In genomic region chr7:47031371-47031770, GRCm38 (mm10) we compare ENCODE assay signal across 42 mouse cellular contexts. TPM values are rescaled to one million over a fixed set of nuclear protein-coding genes. Genes with fewer than 3 reads are reported as not detected.
A peak's percentile ranks its signal among the peaks of the same experiment; 100 is the strongest.
DNase-seq lines count a peak whose midpoint lies in the region; ATAC-seq lines count a peak whose summit lies in the region.
"Had no signal": no experiment of that assay in that cellular context is flagged by ENCODE, and none has a peak within 500 bp of the region (broad histone marks: within the 10 kb centered on the region; RNA-seq: fewer than 3 reads in every experiment).

No protein-coding gene starts in this region.

- no peak overlapping the region for H3K4me3 ChIP-seq in lung, embryonic 16.5 days (ENCODE audit: low read length)
- no peak overlapping the region for H3K4me3 ChIP-seq in kidney, embryonic 14.5 days (ENCODE audit: low read length)
- H3K4me3 ChIP-seq: forebrain, embryonic 13.5 days; heart, adult 2 months; heart, embryonic 13.5 days; kidney, embryonic 15.5 days; layer of hippocampus, adult 2 months; limb, embryonic 10.5 days; limb, embryonic 15.5 days; liver, embryonic 13.5 days; megakaryocyte, embryonic 14.5 days; midbrain, embryonic 12.5 days; neural tube, embryonic 13.5 days; stomach, embryonic 15.5 days had no signal

- H3K9me3 ChIP-seq in lung, embryonic 16.5 days (ENCODE audit: control insufficient read depth, low read length), result no peaks in the 10 kb centered on the region
- H3K9me3 ChIP-seq in kidney, embryonic 14.5 days (ENCODE audit: control insufficient read depth, low read length), result no peaks in the 10 kb centered on the region
- H3K9me3 ChIP-seq: forebrain, embryonic 13.5 days; heart, embryonic 13.5 days; kidney, embryonic 15.5 days; limb, embryonic 10.5 days; limb, embryonic 15.5 days; liver, embryonic 13.5 days; megakaryocyte, embryonic 14.5 days; midbrain, embryonic 12.5 days; neural tube, embryonic 13.5 days; stomach, embryonic 15.5 days had no signal

- no peaks in the 10 kb centered on the region for H3K27me3 ChIP-seq in lung, embryonic 16.5 days (ENCODE audit: control insufficient read depth, insufficient read depth, low read depth, low read length)
- no peaks in the 10 kb centered on the region for H3K27me3 ChIP-seq in kidney, embryonic 14.5 days (ENCODE audit: control insufficient read depth, insufficient read depth, low read length)
- H3K27me3 ChIP-seq: forebrain, embryonic 13.5 days; heart, embryonic 13.5 days; kidney, embryonic 15.5 days; limb, embryonic 15.5 days; liver, embryonic 13.5 days; megakaryocyte, embryonic 14.5 days; midbrain, embryonic 12.5 days; neural tube, embryonic 13.5 days; stomach, embryonic 15.5 days had no signal

- 0 out of 2 replicates have a peak, but pooled peaks have one; percentile 23 for ATAC-seq in lung, embryonic 16.5 days (ENCODE audit: low read depth)
- peak; percentile 37 for ATAC-seq in CD4-positive, CD25-positive, alpha-beta regulatory T cell, adult 4 months
- ATAC-seq in granulocyte monocyte progenitor cell, adult 5-6 weeks (replicated peaks; ENCODE audit: poor library complexity, severe bottlenecking), result peak; percentile 90
- no peak for ATAC-seq in kidney, embryonic 14.5 days (ENCODE audit: low FRiP score, low TSS enrichment)
- ATAC-seq: forebrain, embryonic 13.5 days had no signal

- H3K36me3 ChIP-seq in lung, embryonic 16.5 days (ENCODE audit: control insufficient read depth, insufficient read depth, low read length), result no peaks in the 10 kb centered on the region
- no peaks in the 10 kb centered on the region for H3K36me3 ChIP-seq in kidney, embryonic 14.5 days (ENCODE audit: control insufficient read depth, insufficient read depth, low read length)
- H3K36me3 ChIP-seq: heart, embryonic 13.5 days; kidney, embryonic 15.5 days; limb, embryonic 10.5 days; limb, embryonic 15.5 days; liver, embryonic 13.5 days; midbrain, embryonic 12.5 days; neural tube, embryonic 13.5 days; stomach, embryonic 15.5 days had no signal

- no peak overlapping the region for H3K27ac ChIP-seq in lung, embryonic 16.5 days (ENCODE audit: low read length)
- H3K27ac ChIP-seq in kidney, embryonic 14.5 days (ENCODE audit: low read depth, low read length), result no peak overlapping the region
- H3K27ac ChIP-seq: forebrain, embryonic 13.5 days; heart, adult 2 months; heart, embryonic 13.5 days; hindbrain, embryonic 14.5 days; kidney, embryonic 15.5 days; layer of hippocampus, adult 2 months; limb, embryonic 10.5 days; limb, embryonic 15.5 days; liver, embryonic 13.5 days; midbrain, embryonic 12.5 days; neural tube, embryonic 13.5 days; stomach, embryonic 15.5 days had no signal

- H3K9ac ChIP-seq in lung, embryonic 16.5 days (ENCODE audit: low read length), result no peak overlapping the region
- H3K9ac ChIP-seq in kidney, embryonic 14.5 days (ENCODE audit: low read depth, low read length), result no peak overlapping the region
- H3K9ac ChIP-seq: forebrain, embryonic 13.5 days; heart, embryonic 13.5 days; hindbrain, embryonic 14.5 days; kidney, embryonic 15.5 days; limb, embryonic 15.5 days; liver, embryonic 13.5 days; midbrain, embryonic 12.5 days; neural tube, embryonic 13.5 days; stomach, embryonic 15.5 days had no signal

- no peak overlapping the region for H3K4me2 ChIP-seq in lung, embryonic 16.5 days (ENCODE audit: low read depth, low read length)
- H3K4me2 ChIP-seq in kidney, embryonic 14.5 days (replicated peaks; ENCODE audit: low read depth, low read length), result no peak overlapping the region
- H3K4me2 ChIP-seq: forebrain, embryonic 13.5 days; heart, embryonic 13.5 days; hindbrain, embryonic 14.5 days; kidney, embryonic 15.5 days; limb, embryonic 15.5 days; liver, embryonic 13.5 days; midbrain, embryonic 12.5 days; neural tube, embryonic 13.5 days; stomach, embryonic 15.5 days had no signal

- 59% methylated on average over 4 of the region's 4 CpGs for whole genome bisulfite sequencing in lung, embryonic 16.5 days
- WGBS in kidney, embryonic 14.5 days, result 83% methylated on average over 4 of the region's 4 CpGs

- no peak for DNase-seq in lung, postnatal 14 days
- no peak for DNase-seq in kidney, postnatal 36 days
- DNase-seq in testis, postnatal 10 days (ENCODE audit: low spot score), result no peak
- DNase-seq: adrenal gland, postnatal 25 days; cerebellum, adult 18-20 months; cerebellum, postnatal 10 days; gastrocnemius, postnatal 25 days; heart, adult 2 months; heart, postnatal 10 days; kidney, adult 11 months; kidney, postnatal 25 days; liver, embryonic 13.5 days; lung, adult 18-20 months; lung, postnatal 36 days; retina, postnatal 1 day; right cerebral cortex, postnatal 14 days; thymus, adult 18-20 months; thymus, postnatal 36 days had no signal

- peaks cover 3% of the 10 kb centered on the region; the same call in 1 of the 2 replicates for H3K4me1 ChIP-seq in lung, embryonic 16.5 days (replicated peaks; ENCODE audit: control insufficient read depth, insufficient read depth, low read length)
- H3K4me1 ChIP-seq in kidney, embryonic 14.5 days (ENCODE audit: control insufficient read depth, insufficient read depth, low read length), result no peaks in the 10 kb centered on the region
- H3K4me1 ChIP-seq: heart, embryonic 13.5 days; kidney, embryonic 15.5 days; limb, embryonic 10.5 days; limb, embryonic 15.5 days; liver, embryonic 13.5 days; midbrain, embryonic 12.5 days; neural tube, embryonic 13.5 days; stomach, embryonic 15.5 days had no signal

RNA-seq across cellular contexts. Expression of gene Tmem86a, which starts 19.0 kb away (rescaled TPM):
- polyA plus RNA-seq in lung, embryonic 16.5 days (2015; fragmentation: Nextera tagmentation; extraction: Ambion mirVana), result 40.4 and 41.7 TPM in 2 replicates
- 1 to 10 TPM; 4.5 to 6.0 TPM for polyA plus RNA-seq in CD4-positive, CD25-positive, alpha-beta regulatory T cell, adult 4 months (2017; shearing (Covaris generic))
- 1.8 and 4.2 TPM in 2 replicates for total RNA-seq in granulocyte monocyte progenitor cell, adult 5-6 weeks (2014; fragmentation: Nextera tagmentation)
- 0.99 and 2.7 TPM in 2 replicates for total RNA-seq in granulocyte monocyte progenitor cell, adult 5-6 weeks (2017)
- polyA plus RNA-seq in kidney, embryonic 14.5 days (2014; fragmentation: Nextera tagmentation; extraction: Ambion mirVana), result 18.3 and 22.9 TPM in 2 replicates

RNA-seq across cellular contexts. Expression of gene Spty2d1, which starts 23.2 kb away (rescaled TPM):
- polyA plus RNA-seq in lung, embryonic 16.5 days (2015; fragmentation: Nextera tagmentation; extraction: Ambion mirVana), result 23.9 and 24.0 TPM in 2 replicates
- 10 to 100 TPM; 29.0 to 60.4 TPM for polyA plus RNA-seq in CD4-positive, CD25-positive, alpha-beta regulatory T cell, adult 4 months (2017; shearing (Covaris generic))
- total RNA-seq in granulocyte monocyte progenitor cell, adult 5-6 weeks (2014; fragmentation: Nextera tagmentation), result 18.9 and 24.6 TPM in 2 replicates
- total RNA-seq in granulocyte monocyte progenitor cell, adult 5-6 weeks (2017), result 24.6 and 26.6 TPM in 2 replicates
- polyA plus RNA-seq in kidney, embryonic 14.5 days (2014; fragmentation: Nextera tagmentation; extraction: Ambion mirVana), result 9.6 and 15.7 TPM in 2 replicates

RNA-seq across cellular contexts. Expression of gene Gm9999, which starts 48.0 kb away (rescaled TPM):
- polyA plus RNA-seq in lung, embryonic 16.5 days (2015; fragmentation: Nextera tagmentation; extraction: Ambion mirVana), result not detected in 2 replicates
- not detected for polyA plus RNA-seq in CD4-positive, CD25-positive, alpha-beta regulatory T cell, adult 4 months (2017; shearing (Covaris generic))
- not detected in 2 replicates for total RNA-seq in granulocyte monocyte progenitor cell, adult 5-6 weeks (2014; fragmentation: Nextera tagmentation)
- total RNA-seq in granulocyte monocyte progenitor cell, adult 5-6 weeks (2017), result not detected in 2 replicates
- polyA plus RNA-seq in kidney, embryonic 14.5 days (2014; fragmentation: Nextera tagmentation; extraction: Ambion mirVana), result not detected in 2 replicates
- total RNA-seq: adrenal gland, postnatal 25 days; gastrocnemius, adult 18-20 months; gastrocnemius, postnatal 25 days; heart, adult 2 months; heart, postnatal 10 days; hematopoietic stem cell, adult 5-6 weeks; layer of hippocampus, adult 2 months; layer of hippocampus, postnatal 25 days; MEL; midbrain, postnatal 0 days had no signal
- polyA plus RNA-seq: brain, embryonic 14.5 days; cortical plate, adult 2 months; embryonic facial prominence, embryonic 14.5 days; forebrain, embryonic 13.5 days; frontal cortex, adult 2 months; heart, adult 2 months; heart, embryonic 13.5 days; hindbrain, embryonic 14.5 days; kidney, embryonic 15.5 days; limb, embryonic 10.5 days; limb, embryonic 15.5 days; liver, embryonic 13.5 days; midbrain, embryonic 12.5 days; midbrain, postnatal 0 days; neural tube, embryonic 13.5 days; stomach, embryonic 15.5 days had no signal
